Mouse (Mus musculus): ENCODE measurements around the gene Trex2. TPM values are rescaled to one million over a fixed set of nuclear protein-coding genes. Genes with fewer than 3 reads are reported as not detected.

The Trex2 gene
- polyA plus RNA-seq, 1 experiment from 2014 or later: not detected

DNA sequence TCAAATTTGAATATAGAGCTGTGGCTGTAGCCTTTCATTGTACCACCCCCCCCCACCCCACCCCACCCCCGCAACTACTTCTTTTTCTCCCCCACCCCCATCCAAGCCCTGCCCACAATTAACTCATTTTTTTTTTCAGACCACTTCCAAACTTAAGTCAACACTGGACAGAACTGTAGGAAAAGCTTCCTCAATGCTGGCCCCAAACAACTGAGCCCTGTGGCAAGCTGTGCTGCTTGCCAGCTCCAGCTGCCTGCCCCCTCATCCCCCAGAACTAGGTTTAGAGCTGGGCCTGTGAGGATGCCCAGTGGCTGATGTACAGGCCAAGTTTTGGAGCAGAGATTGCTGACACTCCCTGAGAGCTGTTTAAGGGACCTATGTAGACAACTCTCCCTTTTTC lies 33.6 kb upstream of the Trex2 start:
- H3K27me3 ChIP-seq (ENCODE audit: low read depth, poor library complexity, severe bottlenecking): peaks cover 71% of the 10 kb centered on the region
- no peak overlapping the region for H3K27ac ChIP-seq (replicated peaks)
- H3K9me3 ChIP-seq (replicated peaks): no peaks in the 10 kb centered on the region
- no peaks in the 10 kb centered on the region for H3K4me1 ChIP-seq
- 75% methylated on average over 1 of the region's 1 CpGs for WGBS
- DNase-seq (ENCODE audit: low spot score): no peak
- H3K4me3 ChIP-seq: no peak overlapping the region
- no peaks in the 10 kb centered on the region for H3K36me3 ChIP-seq

DNA sequence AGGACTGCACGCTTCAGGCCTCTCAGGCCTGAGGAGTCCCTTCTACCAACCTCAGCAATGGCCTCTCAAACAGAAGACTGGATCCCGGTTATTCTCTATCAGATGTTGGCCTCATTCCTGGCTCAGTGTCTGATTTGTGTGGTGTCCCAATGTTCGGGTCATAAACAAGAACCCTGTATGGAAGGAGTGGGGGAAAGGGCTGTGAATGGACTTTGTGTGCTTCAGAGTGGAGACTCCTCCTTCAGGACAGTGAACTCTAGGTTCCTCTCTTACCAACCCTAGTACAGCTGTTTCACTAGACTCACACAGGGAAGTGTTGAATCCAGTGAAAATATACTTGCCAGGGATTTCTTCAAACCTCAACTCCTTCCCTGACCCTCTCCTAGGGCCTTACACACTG lies 33.2 kb upstream of the Trex2 start:
- no peak for DNase-seq (ENCODE audit: low spot score)
- 70% methylated on average over 3 of the region's 3 CpGs for WGBS
- Histone ChIP-seq H3K4me1 (no peaks in the 10 kb centered on the region), H3K9me3 (replicated peaks) (no peaks in the 10 kb centered on the region), H3K27ac (replicated peaks) (no peak overlapping the region), H3K27me3 (ENCODE audit: low read depth, poor library complexity, severe bottlenecking) (peaks cover 68% of the 10 kb centered on the region), H3K4me3 (no peak overlapping the region), H3K36me3 (no peaks in the 10 kb centered on the region)

DNA sequence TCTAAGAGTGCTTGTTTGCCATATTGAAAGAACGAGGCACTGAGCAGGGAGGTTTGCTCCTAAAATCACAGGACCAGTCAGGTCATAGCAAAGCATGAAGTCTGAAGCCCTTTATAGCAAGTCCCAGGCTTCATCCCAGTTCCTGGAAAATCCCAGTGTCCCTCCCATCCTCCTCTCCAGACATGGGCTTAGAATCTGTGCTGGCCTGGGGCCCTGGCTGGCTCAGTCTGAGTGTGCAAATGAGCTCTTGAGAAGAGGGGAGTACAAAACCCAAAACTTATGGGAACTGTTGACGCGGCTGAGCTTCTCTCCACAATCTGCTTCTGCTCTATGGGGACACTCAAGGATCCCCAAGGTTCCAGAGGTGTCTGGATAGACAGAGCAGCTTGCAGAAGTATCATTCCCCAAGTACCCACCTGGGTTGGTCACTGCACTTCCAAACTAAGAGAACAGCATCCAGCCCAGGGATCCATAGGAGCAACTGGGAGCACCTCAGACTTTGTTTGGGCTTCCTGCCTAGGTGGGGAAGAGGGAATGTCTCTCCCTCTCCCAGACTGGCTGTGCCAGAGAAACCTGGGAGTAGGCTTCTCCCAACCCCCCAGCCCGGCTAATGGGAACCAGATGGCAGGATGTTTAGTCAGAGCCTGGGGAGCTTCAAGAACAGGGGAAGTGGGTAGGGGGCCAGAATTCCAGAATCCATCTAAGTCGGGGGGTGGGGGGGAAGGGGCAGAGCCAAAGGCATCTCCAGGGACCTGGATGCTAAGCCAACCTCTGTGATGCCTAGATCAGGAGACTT lies 32.5 kb upstream of the Trex2 start:
- DNase-seq (ENCODE audit: low spot score): peak; percentile 15
- no peak overlapping the region for H3K27ac ChIP-seq (replicated peaks)
- 74% methylated on average over 5 of the region's 5 CpGs for WGBS
- H3K36me3 ChIP-seq: no peaks in the 10 kb centered on the region
- no peaks in the 10 kb centered on the region for H3K9me3 ChIP-seq (replicated peaks)
- H3K4me1 ChIP-seq: no peaks in the 10 kb centered on the region
- peaks cover 66% of the 10 kb centered on the region for H3K27me3 ChIP-seq (ENCODE audit: low read depth, poor library complexity, severe bottlenecking)
- no peak overlapping the region for H3K4me3 ChIP-seq

DNA sequence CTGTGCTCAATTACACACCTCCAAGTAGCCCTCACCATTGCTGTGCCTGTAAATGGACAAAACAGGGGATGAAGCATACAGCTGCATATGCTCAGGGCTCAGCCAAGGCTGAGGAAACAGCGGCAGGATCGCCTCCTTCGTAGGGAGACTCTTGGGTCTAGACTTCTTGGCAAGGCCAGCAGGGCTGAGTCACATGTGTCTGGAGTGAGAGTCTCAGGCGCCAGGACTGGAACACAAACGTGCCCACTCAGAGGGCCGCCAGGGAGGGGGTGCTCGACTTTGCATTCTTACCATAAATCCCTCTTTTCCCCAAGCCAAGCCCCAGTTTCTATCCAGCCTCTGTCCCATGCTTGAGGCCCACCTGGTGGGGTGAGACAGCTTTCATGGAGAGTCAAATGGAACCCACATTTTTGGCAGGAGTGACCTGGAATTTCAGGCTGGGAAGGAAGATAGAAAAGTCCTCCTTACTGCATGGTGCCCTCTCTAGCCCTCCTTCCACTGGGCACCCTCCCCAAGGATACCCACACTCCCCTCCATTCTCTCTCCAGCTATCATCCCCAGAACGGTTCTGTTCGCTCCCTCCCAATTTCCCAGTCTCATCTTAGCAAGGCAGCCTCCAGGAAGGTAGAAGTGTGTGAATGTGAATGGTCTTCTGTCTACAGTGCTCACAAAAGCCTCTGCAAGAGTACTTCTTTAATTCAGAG lies 30.5 kb upstream of the Trex2 start:
- H3K27me3 ChIP-seq (ENCODE audit: low read depth, poor library complexity, severe bottlenecking): peaks cover 46% of the 10 kb centered on the region
- H3K9me3 ChIP-seq (replicated peaks): no peaks in the 10 kb centered on the region
- no peak for DNase-seq (ENCODE audit: low spot score)
- WGBS: 75% methylated on average over 9 of the region's 9 CpGs
- H3K4me1 ChIP-seq: no peaks in the 10 kb centered on the region
- no peak overlapping the region for H3K4me3 ChIP-seq
- no peaks in the 10 kb centered on the region for H3K36me3 ChIP-seq
- no peak overlapping the region for H3K27ac ChIP-seq (replicated peaks)

DNA sequence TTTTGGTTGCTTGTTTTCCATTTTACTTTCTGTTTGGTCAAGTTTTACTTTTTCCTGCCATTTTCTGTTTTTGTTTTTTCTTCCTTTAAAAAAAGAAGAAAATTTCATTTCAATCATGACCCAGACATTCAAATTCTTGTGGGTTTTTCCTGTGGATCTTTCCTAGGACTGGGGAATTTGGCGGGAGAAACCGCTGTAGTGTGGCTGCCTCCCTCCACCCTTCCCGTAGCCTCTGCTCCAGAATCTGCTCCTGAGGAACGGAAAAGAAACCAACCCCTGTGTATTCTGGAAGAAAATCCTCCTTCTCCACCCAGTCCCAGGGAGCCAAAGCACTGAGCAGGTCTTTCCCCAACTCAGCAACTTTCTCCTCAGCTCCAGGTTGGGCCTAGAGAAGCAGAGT lies 25.6 kb upstream of the Trex2 start:
- H3K4me3 ChIP-seq: no peak overlapping the region
- no peak for DNase-seq (ENCODE audit: low spot score)
- 79% methylated on average over 4 of the region's 4 CpGs for WGBS
- no peaks in the 10 kb centered on the region for H3K9me3 ChIP-seq (replicated peaks)
- H3K27me3 ChIP-seq (ENCODE audit: low read depth, poor library complexity, severe bottlenecking): no peaks in the 10 kb centered on the region
- peaks cover 7% of the 10 kb centered on the region for H3K4me1 ChIP-seq
- H3K36me3 ChIP-seq: no peaks in the 10 kb centered on the region
- H3K27ac ChIP-seq (replicated peaks): no peak overlapping the region

DNA sequence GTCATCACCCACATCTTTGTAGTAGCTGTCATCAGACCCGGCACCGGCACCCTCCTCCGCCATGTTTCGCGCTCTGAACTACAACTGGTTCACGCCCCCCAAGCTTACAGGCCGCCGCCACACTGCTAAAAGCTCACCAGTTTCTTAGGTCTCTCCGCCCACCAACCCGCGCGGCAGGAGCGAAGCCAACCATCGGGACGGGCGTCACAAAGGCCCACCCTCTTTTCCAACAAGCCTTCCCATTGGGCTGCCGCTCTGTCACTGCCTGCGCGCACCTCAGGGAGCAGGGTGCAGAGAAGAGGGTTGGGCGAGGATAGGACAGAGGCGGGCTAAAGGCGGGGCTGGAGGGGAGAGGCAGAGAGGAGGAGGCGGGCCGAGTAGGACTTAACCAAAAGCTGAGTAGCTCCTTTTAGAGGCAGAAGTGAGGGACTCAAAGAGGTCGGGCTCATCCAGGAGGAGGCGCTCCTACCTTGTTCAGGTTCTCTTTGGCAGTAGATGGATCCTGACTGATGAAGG lies 23.8 kb upstream of the Trex2 start, which contains the start of gene Haus7:
Gene Haus7 (minus strand): TSS at position 168 of the 516 bp plus-strand sequence.
- Histone ChIP-seq H3K9me3 (replicated peaks) (no peaks in the 10 kb centered on the region), H3K4me1 (peaks cover 7% of the 10 kb centered on the region), H3K27me3 (ENCODE audit: low read depth, poor library complexity, severe bottlenecking) (no peaks in the 10 kb centered on the region; the same call in 1 of the 2 replicates), H3K36me3 (no peaks in the 10 kb centered on the region), H3K27ac (replicated peaks) (peak within 1 kb of the TSS; percentile 78), H3K4me3 (peak within 1 kb of the TSS; percentile 64)
- peak; percentile 90 for DNase-seq (ENCODE audit: low spot score)
- 19% methylated on average over 26 of the region's 26 CpGs for WGBS

DNA sequence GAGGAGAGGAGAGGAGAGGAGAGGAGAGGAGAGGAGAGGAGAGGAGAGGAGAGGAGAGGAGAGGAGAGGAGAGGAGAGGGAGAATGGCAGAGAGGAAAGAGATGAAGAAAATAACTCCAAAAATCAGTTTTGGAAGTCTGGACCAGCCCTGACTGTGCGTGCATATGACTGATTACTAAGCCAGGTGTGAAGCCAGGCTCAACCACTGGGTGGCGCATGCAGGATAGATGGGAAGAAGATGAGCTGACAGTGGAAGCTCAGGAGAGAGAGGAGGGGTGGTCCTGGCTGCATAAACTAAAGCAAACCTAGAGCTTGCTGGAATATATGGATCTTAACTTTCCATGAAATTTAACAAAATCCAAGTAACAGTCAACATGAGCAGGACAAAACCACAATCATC lies 16.8 kb upstream of the Trex2 start:
- H3K4me1 ChIP-seq: no peaks in the 10 kb centered on the region
- H3K9me3 ChIP-seq (replicated peaks): no peaks in the 10 kb centered on the region
- no peak overlapping the region for H3K4me3 ChIP-seq
- H3K36me3 ChIP-seq: peaks cover 17% of the 10 kb centered on the region
- DNase-seq (ENCODE audit: low spot score): peak; percentile 44
- 27% methylated on average over 2 of the region's 2 CpGs for WGBS
- peaks cover 8% of the 10 kb centered on the region for H3K27me3 ChIP-seq (ENCODE audit: low read depth, poor library complexity, severe bottlenecking)
- H3K27ac ChIP-seq (replicated peaks): no peak overlapping the region

DNA sequence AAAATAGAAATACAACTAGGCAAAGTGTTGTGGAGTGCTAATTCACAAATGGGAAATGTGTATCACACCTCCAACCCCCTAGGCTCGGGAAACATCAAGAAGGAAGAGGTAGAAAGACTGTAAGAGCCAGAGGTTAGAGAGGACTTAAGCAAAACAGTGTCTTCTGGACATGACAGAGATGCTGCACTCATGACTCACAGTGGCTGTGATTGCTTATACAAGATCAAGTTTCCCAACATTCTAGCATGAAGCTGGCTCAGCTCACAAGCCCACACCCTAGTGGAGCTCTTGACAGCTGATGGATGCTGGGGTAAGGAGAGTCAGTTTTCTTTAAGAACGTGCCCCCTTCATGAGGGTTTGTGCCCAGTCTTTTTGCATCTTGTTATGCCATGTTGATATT lies 6.3 kb upstream of the Trex2 start:
- DNase-seq (ENCODE audit: low spot score): no peak

DNA sequence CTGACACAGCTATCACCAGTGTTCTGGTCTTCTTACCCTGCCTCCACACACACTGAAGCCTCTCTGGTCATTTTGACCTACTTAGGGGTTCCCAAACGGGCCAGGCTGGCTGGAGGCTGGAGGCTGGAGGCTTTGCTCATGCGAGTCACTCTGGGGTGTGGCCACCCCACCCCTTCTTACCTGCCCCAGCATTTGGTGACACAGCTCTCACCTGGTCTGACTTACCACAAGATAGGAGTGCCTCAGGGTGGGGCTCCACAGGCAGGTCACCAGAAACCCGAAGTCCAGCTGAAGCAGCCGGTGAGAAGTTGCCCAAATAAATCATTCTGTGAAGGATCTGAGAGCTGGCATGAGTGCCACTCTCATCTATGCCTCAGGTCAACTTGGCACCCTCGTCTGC lies 2.3 kb downstream of the Trex2 start:
- Histone ChIP-seq H3K9me3 (replicated peaks) (no peaks in the 10 kb centered on the region), H3K4me3 (no peak overlapping the region), H3K27ac (replicated peaks) (no peak overlapping the region), H3K4me1 (no peaks in the 10 kb centered on the region), H3K36me3 (peaks cover 13% of the 10 kb centered on the region), H3K27me3 (ENCODE audit: low read depth, poor library complexity, severe bottlenecking) (peaks cover 32% of the 10 kb centered on the region)
- no peak for DNase-seq (ENCODE audit: low spot score)
- 79% methylated on average over 5 of the region's 5 CpGs for WGBS

More for the DNA sequence above, 6.3 kb upstream of the Trex2 start:
- Histone ChIP-seq H3K27me3 (ENCODE audit: low read depth, poor library complexity, severe bottlenecking) (peaks cover 30% of the 10 kb centered on the region), H3K36me3 (peaks cover 31% of the 10 kb centered on the region), H3K27ac (replicated peaks) (no peak overlapping the region), H3K4me1 (no peaks in the 10 kb centered on the region), H3K9me3 (replicated peaks) (no peaks in the 10 kb centered on the region), H3K4me3 (no peak overlapping the region)
- 72% methylated on average over 2 of the region's 2 CpGs for WGBS

DNA sequence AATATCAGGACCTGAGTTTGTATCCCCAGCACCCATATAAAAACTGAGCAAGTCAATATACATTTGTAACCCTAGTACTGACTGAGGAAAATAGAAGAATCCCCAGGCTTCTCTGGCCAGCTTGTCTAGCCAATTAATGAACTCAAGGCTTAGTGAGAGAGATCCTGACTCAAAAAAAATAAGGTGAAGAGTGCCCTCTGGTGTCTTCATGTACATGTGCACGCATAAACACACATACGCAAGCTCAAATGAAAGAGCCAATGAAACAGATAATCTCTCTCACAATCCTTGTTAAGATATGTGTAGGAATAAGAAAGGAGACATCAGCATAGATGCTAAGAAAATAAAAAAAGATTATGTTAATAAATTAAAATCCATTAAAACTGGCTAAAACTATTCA lies 5.1 kb downstream of the Trex2 start:
- Histone ChIP-seq H3K4me1 (no peaks in the 10 kb centered on the region), H3K36me3 (no peaks in the 10 kb centered on the region), H3K9me3 (replicated peaks) (no peaks in the 10 kb centered on the region), H3K4me3 (no peak overlapping the region), H3K27me3 (ENCODE audit: low read depth, poor library complexity, severe bottlenecking) (peaks cover 30% of the 10 kb centered on the region), H3K27ac (replicated peaks) (no peak overlapping the region)
- no peak for DNase-seq (ENCODE audit: low spot score)
- 70% methylated on average over 2 of the region's 2 CpGs for WGBS

DNA sequence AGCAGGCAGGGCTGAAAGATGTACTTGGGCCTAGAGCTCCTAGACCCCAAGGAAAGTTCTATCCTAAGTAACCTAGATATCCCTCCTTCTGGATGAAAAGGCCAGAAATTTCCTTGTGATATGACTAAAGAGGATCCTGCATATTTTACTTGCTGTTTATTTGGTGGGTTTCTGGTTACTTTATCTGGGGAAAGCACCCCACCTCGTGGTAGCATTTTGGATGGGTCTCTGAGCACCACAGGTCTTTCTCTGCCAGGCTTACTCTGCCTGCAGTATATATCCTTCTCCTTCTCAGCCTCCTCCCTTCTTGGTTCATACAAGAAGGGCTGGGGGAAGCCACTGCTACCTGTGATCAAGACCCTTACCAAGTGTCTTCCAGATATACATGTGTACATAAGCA lies 22.4 kb downstream of the Trex2 start:
- no peak for DNase-seq (ENCODE audit: low spot score)
- Histone ChIP-seq H3K27ac (replicated peaks) (no peak overlapping the region), H3K9me3 (replicated peaks) (no peaks in the 10 kb centered on the region), H3K27me3 (ENCODE audit: low read depth, poor library complexity, severe bottlenecking) (peaks cover 35% of the 10 kb centered on the region), H3K4me3 (no peak overlapping the region), H3K4me1 (peaks cover 5% of the 10 kb centered on the region; the same call in 1 of the 2 replicates), H3K36me3 (no peaks in the 10 kb centered on the region)
- WGBS: 39% methylated on average over 1 of the region's 1 CpGs

DNA sequence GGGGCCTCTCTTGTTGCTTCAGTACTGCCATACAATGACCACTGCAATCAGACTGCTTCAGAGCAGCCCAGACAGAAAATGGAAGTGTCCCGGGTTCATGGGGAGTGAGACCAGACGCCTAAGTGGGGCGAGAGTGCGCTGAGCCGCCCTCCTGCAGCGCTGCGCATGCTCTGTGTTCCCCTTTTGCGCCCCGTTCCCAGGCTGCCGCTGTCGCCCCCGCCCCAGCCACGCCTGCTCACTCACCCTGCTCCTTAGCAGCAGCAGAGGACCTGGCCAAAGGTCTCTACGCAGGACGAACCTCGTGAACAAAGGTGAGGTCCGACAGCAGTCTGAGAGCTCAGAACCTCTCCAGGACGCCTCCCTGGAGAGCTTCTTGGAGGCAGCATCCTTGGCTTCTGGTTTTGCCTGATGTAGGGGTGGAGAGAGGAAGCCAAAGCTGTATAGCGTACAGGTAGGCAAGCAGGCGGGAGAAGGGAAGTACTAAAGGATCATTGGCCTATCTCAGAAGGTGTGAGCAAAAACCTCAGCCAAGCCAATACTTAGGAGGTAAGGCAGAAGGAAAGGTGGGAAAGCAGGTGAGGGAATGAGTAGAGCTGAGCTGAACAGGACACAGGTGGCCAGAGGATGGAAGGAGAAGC lies 24.1 kb downstream of the Trex2 start, which contains the start of gene Zfp92:
Gene Zfp92 (plus strand): TSS at position 217 of the 638 bp plus-strand sequence.
- Histone ChIP-seq H3K36me3 (no peaks in the 10 kb centered on the region), H3K9me3 (replicated peaks) (no peaks in the 10 kb centered on the region), H3K27ac (replicated peaks) (no peak within 1 kb of the TSS), H3K4me1 (peaks cover 5% of the 10 kb centered on the region; the same call in 1 of the 2 replicates), H3K4me3 (peak within 1 kb of the TSS; percentile 47), H3K27me3 (ENCODE audit: low read depth, poor library complexity, severe bottlenecking) (peaks cover 35% of the 10 kb centered on the region)
- 17% methylated on average over 20 of the region's 20 CpGs for WGBS
- DNase-seq (ENCODE audit: low spot score): peak; percentile 12

All from midbrain, embryonic 10.5 days (tissue).